Mouse (Mus musculus) CH12.LX (cell line): ENCODE results near the gene Mis18a. TPM values are rescaled to one million over a fixed set of nuclear protein-coding genes. Genes with fewer than 3 reads are reported as not detected.
A peak's percentile ranks its signal among the peaks of the same experiment; 100 is the strongest.

Experiments
- DNase-seq: peaks from one replicate; pipeline ENCODE4 v3.0.0-alpha.2; 2013; ENCODE audit errors: extremely low read depth
- H3K27ac ChIP-seq: 2 replicates; pipeline ENCODE4 v1.5.1; 2012; ENCODE audit warnings: low read depth, mild to moderate bottlenecking, control low read depth, moderate library complexity; ENCODE audit not compliant: insufficient read depth
- H3K27me3 ChIP-seq: replicated peaks from 2 replicates; pipeline ENCODE3; 2012; ENCODE audit warnings: inconsistent platforms
- H3K36me3 ChIP-seq, 2 experiments: replicated peaks in 1 of 2; 2 replicates each; pipeline versions ENCODE3 to v1.6.1; 2012; ENCODE audit warnings: inconsistent platforms in 1 of 2, low read length in 1 of 2, mild to moderate bottlenecking in 1 of 2, mixed read lengths in 1 of 2, moderate library complexity in 1 of 2; ENCODE audit not compliant: control insufficient read depth in 1 of 2, insufficient read depth in 1 of 2
- H3K4me1 ChIP-seq, 2 experiments: 2 replicates each; pipeline ENCODE4 v1.6.1; 2012; ENCODE audit warnings: inconsistent platforms in 1 of 2, moderate library complexity in 1 of 2; ENCODE audit not compliant: insufficient read depth in 2 of 2, control insufficient read depth in 1 of 2
- H3K4me2 ChIP-seq: 2 replicates; pipeline ENCODE4 v1.6.1; 2012; ENCODE audit warnings: low read depth, mild to moderate bottlenecking, control low read depth; ENCODE audit not compliant: poor library complexity, insufficient read depth, severe bottlenecking
- H3K4me3 ChIP-seq, 3 experiments: fragments of 150-350 bp in 1 of 3; sonication (generic) in 1 of 3; replicated peaks in 1 of 3; 2 replicates each; pipeline versions ENCODE3 to v1.5.1; 2011 to 2012; ENCODE audit warnings: low read depth in 2 of 3, low read length in 2 of 3, mild to moderate bottlenecking in 2 of 3, moderate library complexity in 2 of 3, control low read depth in 1 of 3, improper control_type of control experiment in 1 of 3, inconsistent platforms in 1 of 3, mixed read lengths in 1 of 3; ENCODE audit not compliant: poor library complexity in 1 of 3
- H3K79me2 ChIP-seq: replicated peaks from 2 replicates; pipeline ENCODE4 v1.6.1; 2012; ENCODE audit warnings: mild to moderate bottlenecking, moderate library complexity; ENCODE audit not compliant: control insufficient read depth, poor library complexity, insufficient read depth, severe bottlenecking; ENCODE audit errors: extremely low read depth
- H3K9ac ChIP-seq: 2 replicates; pipeline ENCODE4 v1.6.1; 2012; ENCODE audit warnings: low read depth, mild to moderate bottlenecking, control low read depth, moderate library complexity; ENCODE audit not compliant: insufficient read depth
- H3K9me3 ChIP-seq: replicated peaks from 2 replicates; pipeline ENCODE3; 2012; ENCODE audit warnings: low read length, inconsistent platforms, mixed read lengths
- BHLHE40 ChIP-seq: IDR thresholded peaks from 2 replicates; pipeline ENCODE4 v1.6.1; 2011; ENCODE audit warnings: mild to moderate bottlenecking, low read depth, low read length, improper control_type of control experiment
- CHD1 ChIP-seq: IDR thresholded peaks from 2 replicates; pipeline ENCODE4 v1.6.1; 2012; ENCODE audit warnings: low read depth, low read length, improper control_type of control experiment, inconsistent platforms
- CHD2 ChIP-seq: IDR thresholded peaks from 2 replicates; pipeline ENCODE4 v1.6.1; 2011; ENCODE audit warnings: low read length, improper control_type of control experiment
- CTCF ChIP-seq, 2 experiments: IDR thresholded peaks in 1 of 2; conservative IDR thresholded peaks in 1 of 2; 2 replicates each; pipeline ENCODE4 v1.5.1; 2011 to 2012; ENCODE audit warnings: low read depth in 2 of 2, low read length in 2 of 2, improper control_type of control experiment in 1 of 2, inconsistent platforms in 1 of 2, mild to moderate bottlenecking in 1 of 2, moderate library complexity in 1 of 2
- KAT2A ChIP-seq: IDR thresholded peaks from 2 replicates; pipeline ENCODE4 v1.6.1; 2012; ENCODE audit warnings: low read length, improper control_type of control experiment, inconsistent platforms; ENCODE audit not compliant: insufficient replicate concordance
- MAX ChIP-seq: IDR thresholded peaks from 2 replicates; pipeline ENCODE4 v1.6.1; 2011; ENCODE audit warnings: low read length, improper control_type of control experiment
- MAZ ChIP-seq: IDR thresholded peaks from 2 replicates; pipeline ENCODE4 v1.6.1; 2012; ENCODE audit warnings: low read depth, mild to moderate bottlenecking, inconsistent platforms, low read length, improper control_type of control experiment, moderate library complexity
- POLR2AphosphoS2 ChIP-seq: IDR thresholded peaks from 2 replicates; pipeline ENCODE4 v1.6.1; 2011; ENCODE audit warnings: low read depth, low read length, improper control_type of control experiment
- RCOR1 ChIP-seq: conservative IDR thresholded peaks from 2 replicates; pipeline ENCODE4 v1.6.1; 2012; ENCODE audit warnings: low read depth, mild to moderate bottlenecking, inconsistent platforms, low read length, improper control_type of control experiment
- SMC3 ChIP-seq: IDR thresholded peaks from 2 replicates; pipeline ENCODE4 v1.6.1; 2011; ENCODE audit warnings: low read depth, low read length, improper control_type of control experiment
- TBP ChIP-seq: conservative IDR thresholded peaks from 2 replicates; pipeline ENCODE4 v1.6.1; 2011; ENCODE audit warnings: low read depth, low read length, improper control_type of control experiment
- USF1 ChIP-seq: IDR thresholded peaks from 2 replicates; pipeline ENCODE4 v1.6.1; 2014; ENCODE audit warnings: low read depth, mild to moderate bottlenecking, inconsistent platforms, low read length, improper control_type of control experiment
- USF2 ChIP-seq: conservative IDR thresholded peaks from 2 replicates; pipeline ENCODE4 v1.6.1; 2011; ENCODE audit warnings: low read depth, low read length, improper control_type of control experiment
- ZKSCAN1 ChIP-seq: IDR thresholded peaks from 2 replicates; pipeline ENCODE4 v1.6.1; 2012; ENCODE audit warnings: low read depth, inconsistent platforms, low read length, improper control_type of control experiment, borderline replicate concordance
- ZMIZ1 ChIP-seq: IDR thresholded peaks from 2 replicates; pipeline ENCODE4 v1.6.1; 2012; ENCODE audit warnings: low read depth, mild to moderate bottlenecking, inconsistent platforms, low read length, improper control_type of control experiment
- ZNF384 ChIP-seq: IDR thresholded peaks from 2 replicates; pipeline ENCODE4 v1.6.1; 2012; ENCODE audit warnings: low read depth, low read length, improper control_type of control experiment, inconsistent platforms
- dilution Hi-C: fragments of 300-500 bp; cut with MboI; formaldehyde crosslinking; loops from 2 replicates; pipeline ENCODE4 v1.14.3; 2020; ENCODE audit warnings: low sequenced_read_pairs; ENCODE audit not compliant: extremely low pct_unique_long_range_greater_than_20kb, extremely low pct_ligation_motif_present
- in situ Hi-C: fragments of 300-500 bp; cut with MboI; formaldehyde crosslinking; loops from 3 replicates; pipeline ENCODE4 v1.14.3; 2019; ENCODE audit warnings: low sequenced_read_pairs, low pct_ligation_motif_present, low pct_unique_long_range_greater_than_20kb, mixed read lengths
- polyA plus RNA-seq: library from polyadenylated mRNA; unstranded; fragments of >175 nt; gene quantifications from 2 replicates; pipeline ENCODE4 v1.2.1, GENCODE M21; 2012; ENCODE audit warnings: low read depth; ENCODE audit not compliant: insufficient read length
- total RNA-seq, 2 experiments: library from RNA; depleted of rRNA; stranded (reverse); fragments of 300-350 nt in 1 of 2; fragments of >200 nt in 1 of 2; gene quantifications; 2 replicates each; pipeline ENCODE4 v1.2.3; 2012 to 2014

Gene Mis18a
- total and polyA plus RNA-seq, 3 experiments = 40.5 to 113 (median 49.0) TPM

- Histone ChIP-seq H3K27me3 (peaks cover 42% of the 10 kb centered on the region), H3K4me1 (no peaks in the 10 kb centered on the region), H3K36me3 (no peaks in the 10 kb centered on the region), H3K4me2 (no peak overlapping the region), H3K27ac (no peak overlapping the region), H3K9ac (no peak overlapping the region), H3K4me3 (no peak overlapping the region), H3K9me3 (peaks cover 6% of the 10 kb centered on the region), H3K79me2 (no peaks in the 10 kb centered on the region)
- dilution Hi-C loops (no loop called here), in situ Hi-C loops (no loop called here)
- no peak for TF ChIP-seq ZMIZ1
- TF ChIP-seq POLR2AphosphoS2 = no peak
- no peak for TF ChIP-seq RCOR1
- TF ChIP-seq TBP = no peak
- TF ChIP-seq MAX = no peak
- TF ChIP-seq ZKSCAN1 = no peak
- no peak for TF ChIP-seq USF2
- TF ChIP-seq SMC3 = no peak
- no peak for TF ChIP-seq CHD1
- no peak for TF ChIP-seq BHLHE40
- TF ChIP-seq USF1 = no peak
- TF ChIP-seq KAT2A = no peak
- no peak for TF ChIP-seq CTCF (conservative IDR thresholded peaks at IDR 0.05 in 1 of 2, IDR thresholded peaks at IDR 0.05 in 1 of 2; ENCODE audit: low read depth in 2 of 2, low read length in 2 of 2)
- no peak for TF ChIP-seq MAZ
- TF ChIP-seq ZNF384 = no peak
- DNase-seq = no peak
Observed at GRCm38 (mm10) chr16:90692704-90693385, 34.4 kb downstream of the Mis18a start.

GRCm38 (mm10) chr16:90687687-90688263 is 39.4 kb downstream of the Mis18a start:
- no peak overlapping the region for H3K4me3 ChIP-seq
- no peaks in the 10 kb centered on the region for H3K79me2 ChIP-seq
- H3K4me1 ChIP-seq = no peaks in the 10 kb centered on the region
- H3K27ac ChIP-seq = no peak overlapping the region
- peaks cover 55% of the 10 kb centered on the region for H3K27me3 ChIP-seq
- in situ Hi-C loops = no loop called here
- no peak overlapping the region for H3K9ac ChIP-seq
- TF ChIP-seq USF1 (peak; percentile 45), USF2 (peak; percentile 35), CHD2 (no peak)
- TF ChIP-seq, all 38 proteins: peak for 2
- Histone ChIP-seq H3K4me2 (no peak overlapping the region), H3K9me3 (peaks cover 2% of the 10 kb centered on the region), H3K36me3 (no peaks in the 10 kb centered on the region)
- dilution Hi-C loops = no loop called here
- DNase-seq = no peak
